Mouse (Mus musculus): ENCODE results near the gene Slc8a1. TPM values are rescaled to one million over a fixed set of nuclear protein-coding genes. Genes with fewer than 3 reads are reported as not detected.

Gene Slc8a1
- total and polyA plus RNA-seq, 2 experiments = 0.27 to 3.8 TPM

- no peaks in the 10 kb centered on the region for H3K4me1 ChIP-seq (ENCODE audit: control insufficient read depth, insufficient read depth, low read length)
- H3K4me3 ChIP-seq (ENCODE audit: insufficient read depth, low read depth, low read length) = no peak overlapping the region
- H3K27ac ChIP-seq (replicated peaks; ENCODE audit: insufficient read depth, low read depth, low read length) = no peak overlapping the region
- no peak for TF ChIP-seq CTCF (IDR thresholded peaks at IDR 0.05; ENCODE audit: low read depth, low read length)
- no peak for TF ChIP-seq POLR2A (IDR thresholded peaks at IDR 0.05; ENCODE audit: extremely low read depth, insufficient read depth, low read length)
- H3K27me3 ChIP-seq (ENCODE audit: control insufficient read depth, insufficient read depth, low read length) = peaks cover 9% of the 10 kb centered on the region
- no peak overlapping the region for H3K9ac ChIP-seq (ENCODE audit: low read depth, low read length)
- no peaks in the 10 kb centered on the region for H3K79me2 ChIP-seq (ENCODE audit: control insufficient read depth, insufficient read depth, low read length)
- WGBS = 91% methylated on average over 4 of the region's 4 CpGs
- no peak for DNase-seq (ENCODE audit: extremely low read depth, low read depth, low spot score)
- H3K36me3 ChIP-seq (ENCODE audit: control insufficient read depth, insufficient read depth, low read length) = no peaks in the 10 kb centered on the region
Measured at GRCm38 (mm10) chr17:81528940-81529339, 209.2 kb downstream of the Slc8a1 start.

- no peaks in the 10 kb centered on the region for H3K36me3 ChIP-seq (ENCODE audit: control insufficient read depth, insufficient read depth, low read length)
- 91% methylated on average over 3 of the region's 3 CpGs for WGBS
Measured at GRCm38 (mm10) chr17:81526463-81526862, 211.7 kb downstream of the Slc8a1 start.

GRCm38 (mm10) chr17:81524826-81525225, 213.4 kb downstream of the Slc8a1 start:
- Histone ChIP-seq H3K79me2 (ENCODE audit: control insufficient read depth, insufficient read depth, low read length) (no peaks in the 10 kb centered on the region), H3K4me1 (ENCODE audit: control insufficient read depth, insufficient read depth, low read length) (no peaks in the 10 kb centered on the region), H3K27ac (replicated peaks; ENCODE audit: insufficient read depth, low read depth, low read length) (no peak overlapping the region), H3K36me3 (ENCODE audit: control insufficient read depth, insufficient read depth, low read length) (no peaks in the 10 kb centered on the region), H3K9ac (ENCODE audit: low read depth, low read length) (no peak overlapping the region), H3K27me3 (ENCODE audit: control insufficient read depth, insufficient read depth, low read length) (peaks cover 8% of the 10 kb centered on the region), H3K4me3 (ENCODE audit: insufficient read depth, low read depth, low read length) (no peak overlapping the region)
- DNase-seq (ENCODE audit: extremely low read depth, low read depth, low spot score) = no peak
- TF ChIP-seq POLR2A (IDR thresholded peaks at IDR 0.05; ENCODE audit: extremely low read depth, insufficient read depth, low read length) (no peak), CTCF (IDR thresholded peaks at IDR 0.05; ENCODE audit: low read depth, low read length) (no peak)
- WGBS = 83% methylated on average over 6 of the region's 6 CpGs

More at GRCm38 (mm10) chr17:81526463-81526862, 211.7 kb downstream of the Slc8a1 start:
- no peaks in the 10 kb centered on the region for H3K79me2 ChIP-seq (ENCODE audit: control insufficient read depth, insufficient read depth, low read length)
- no peak overlapping the region for H3K4me3 ChIP-seq (ENCODE audit: insufficient read depth, low read depth, low read length)
- no peak overlapping the region for H3K9ac ChIP-seq (ENCODE audit: low read depth, low read length)
- H3K27me3 ChIP-seq (ENCODE audit: control insufficient read depth, insufficient read depth, low read length) = peaks cover 9% of the 10 kb centered on the region
- H3K27ac ChIP-seq (replicated peaks; ENCODE audit: insufficient read depth, low read depth, low read length) = no peak overlapping the region
- DNase-seq (ENCODE audit: extremely low read depth, low read depth, low spot score) = no peak
- TF ChIP-seq POLR2A (IDR thresholded peaks at IDR 0.05; ENCODE audit: extremely low read depth, insufficient read depth, low read length) = no peak
- TF ChIP-seq CTCF (IDR thresholded peaks at IDR 0.05; ENCODE audit: low read depth, low read length) = no peak
- H3K4me1 ChIP-seq (ENCODE audit: control insufficient read depth, insufficient read depth, low read length) = no peaks in the 10 kb centered on the region

- TF ChIP-seq CTCF (IDR thresholded peaks at IDR 0.05; ENCODE audit: low read depth, low read length) (no peak), POLR2A (IDR thresholded peaks at IDR 0.05; ENCODE audit: extremely low read depth, insufficient read depth, low read length) (no peak)
- no peak overlapping the region for H3K4me3 ChIP-seq (ENCODE audit: insufficient read depth, low read depth, low read length)
- no peaks in the 10 kb centered on the region for H3K4me1 ChIP-seq (ENCODE audit: control insufficient read depth, insufficient read depth, low read length)
- H3K9ac ChIP-seq (ENCODE audit: low read depth, low read length) = no peak overlapping the region
- H3K27me3 ChIP-seq (ENCODE audit: control insufficient read depth, insufficient read depth, low read length) = peaks cover 4% of the 10 kb centered on the region; the same call in 1 of the 2 replicates
- H3K36me3 ChIP-seq (ENCODE audit: control insufficient read depth, insufficient read depth, low read length) = no peaks in the 10 kb centered on the region
- H3K27ac ChIP-seq (replicated peaks; ENCODE audit: insufficient read depth, low read depth, low read length) = no peak overlapping the region
- 86% methylated on average over 2 of the region's 2 CpGs for WGBS
- no peak for DNase-seq (ENCODE audit: extremely low read depth, low read depth, low spot score)
- no peaks in the 10 kb centered on the region for H3K79me2 ChIP-seq (ENCODE audit: control insufficient read depth, insufficient read depth, low read length)
Measured at GRCm38 (mm10) chr17:81523943-81524342, 214.2 kb downstream of the Slc8a1 start.

GRCm38 (mm10) chr17:81518316-81519025, 219.7 kb downstream of the Slc8a1 start:
- Histone ChIP-seq H3K4me1 (ENCODE audit: control insufficient read depth, insufficient read depth, low read length) (peaks cover 2% of the 10 kb centered on the region; the same call in 1 of the 2 replicates), H3K9ac (ENCODE audit: low read depth, low read length) (no peak overlapping the region), H3K36me3 (ENCODE audit: control insufficient read depth, insufficient read depth, low read length) (no peaks in the 10 kb centered on the region), H3K4me3 (ENCODE audit: insufficient read depth, low read depth, low read length) (no peak overlapping the region), H3K27ac (replicated peaks; ENCODE audit: insufficient read depth, low read depth, low read length) (no peak overlapping the region), H3K79me2 (ENCODE audit: control insufficient read depth, insufficient read depth, low read length) (no peaks in the 10 kb centered on the region), H3K27me3 (ENCODE audit: control insufficient read depth, insufficient read depth, low read length) (no peaks in the 10 kb centered on the region; the same call in 1 of the 2 replicates)
- TF ChIP-seq POLR2A (IDR thresholded peaks at IDR 0.05; ENCODE audit: extremely low read depth, insufficient read depth, low read length) (no peak), CTCF (IDR thresholded peaks at IDR 0.05; ENCODE audit: low read depth, low read length) (no peak)
- 82% methylated on average over 10 of the region's 10 CpGs for WGBS
- peak; percentile 19 for DNase-seq (ENCODE audit: extremely low read depth, low read depth, low spot score)

GRCm38 (mm10) chr17:81516155-81516554, 222.0 kb downstream of the Slc8a1 start:
- Histone ChIP-seq H3K27me3 (ENCODE audit: control insufficient read depth, insufficient read depth, low read length) (no peaks in the 10 kb centered on the region; the same call in 1 of the 2 replicates), H3K4me1 (ENCODE audit: control insufficient read depth, insufficient read depth, low read length) (peaks cover 5% of the 10 kb centered on the region; the same call in 1 of the 2 replicates), H3K9ac (ENCODE audit: low read depth, low read length) (no peak overlapping the region), H3K79me2 (ENCODE audit: control insufficient read depth, insufficient read depth, low read length) (no peaks in the 10 kb centered on the region), H3K36me3 (ENCODE audit: control insufficient read depth, insufficient read depth, low read length) (no peaks in the 10 kb centered on the region), H3K4me3 (ENCODE audit: insufficient read depth, low read depth, low read length) (no peak overlapping the region), H3K27ac (replicated peaks; ENCODE audit: insufficient read depth, low read depth, low read length) (no peak overlapping the region)
- no peak for TF ChIP-seq CTCF (IDR thresholded peaks at IDR 0.05; ENCODE audit: low read depth, low read length)
- no peak for TF ChIP-seq POLR2A (IDR thresholded peaks at IDR 0.05; ENCODE audit: extremely low read depth, insufficient read depth, low read length)
- DNase-seq (ENCODE audit: extremely low read depth, low read depth, low spot score) = no peak
- 92% methylated on average over 4 of the region's 4 CpGs for WGBS
